Mouse (Mus musculus) liver, embryonic 14.5 days (tissue): ENCODE data around the gene Asic1.

Source experiments
- CTCF ChIP-seq: IDR thresholded peaks from 2 replicates; pipeline ENCODE4 v1.5.1; 2016; ENCODE audit warnings: antibody characterized with exemption, low read depth, control low read depth
- EP300 ChIP-seq: IDR thresholded peaks from 2 replicates; pipeline ENCODE4 v1.6.1; 2016; ENCODE audit warnings: antibody characterized with exemption, low read depth

- TF ChIP-seq CTCF (no peak), EP300 (no peak)
Observed at GRCm38 (mm10) chr15:99711491-99711890, 41.3 kb downstream of the Asic1 start.
